Mouse (Mus musculus) liver, adult (tissue): Measurements from ENCODE around the gene Zmynd8.

Experiments
- GATA4 ChIP-seq: IDR thresholded peaks from 2 replicates; pipeline ENCODE4 v1.6.1; 2014; ENCODE audit warnings: mild to moderate bottlenecking, low read length; ENCODE audit not compliant: insufficient replicate concordance

The Zmynd8 gene

GRCm38 (mm10) chr2:165820504-165821095 lies 78.2 kb downstream of the Zmynd8 start:
- TF ChIP-seq GATA4, result no peak

GRCm38 (mm10) chr2:165820073-165820472 lies 78.7 kb downstream of the Zmynd8 start:
- no peak for TF ChIP-seq GATA4

GRCm38 (mm10) chr2:165818985-165819948 lies 79.5 kb downstream of the Zmynd8 start:
- no peak for TF ChIP-seq GATA4

- TF ChIP-seq GATA4, result no peak
These were observed 80.2 kb downstream of the Zmynd8 start for GRCm38 (mm10) chr2:165818570-165818969.

GRCm38 (mm10) chr2:165817437-165817836 lies 81.4 kb downstream of the Zmynd8 start:
- no peak for TF ChIP-seq GATA4

- no peak for TF ChIP-seq GATA4
These were observed 83.5 kb downstream of the Zmynd8 start for GRCm38 (mm10) chr2:165815103-165815880.

- TF ChIP-seq GATA4, result no peak
These were observed 85.9 kb downstream of the Zmynd8 start for GRCm38 (mm10) chr2:165812889-165813288.

GRCm38 (mm10) chr2:165811536-165811935 lies 87.3 kb downstream of the Zmynd8 start:
- no peak for TF ChIP-seq GATA4

- TF ChIP-seq GATA4, result no peak
These were observed 88.8 kb downstream of the Zmynd8 start for GRCm38 (mm10) chr2:165809901-165810477.

- no peak for TF ChIP-seq GATA4
These were observed 89.7 kb downstream of the Zmynd8 start for GRCm38 (mm10) chr2:165809091-165809490.

- no peak for TF ChIP-seq GATA4
These were observed 90.4 kb downstream of the Zmynd8 start for GRCm38 (mm10) chr2:165808179-165808975.

- no peak for TF ChIP-seq GATA4
These were observed 100.9 kb downstream of the Zmynd8 start for GRCm38 (mm10) chr2:165797876-165798275.

GRCm38 (mm10) chr2:165793283-165793638 lies 105.6 kb downstream of the Zmynd8 start:
- no peak for TF ChIP-seq GATA4
